Mouse (Mus musculus) gastrocnemius, adult 2 months (tissue): ENCODE data around the gene Tmem236. TPM values are rescaled to one million over a fixed set of nuclear protein-coding genes. Genes with fewer than 3 reads are reported as not detected.

Experiments used
- DNase-seq: peaks from one replicate; pipeline ENCODE4 v3.0.0; 2022
- H3K27ac ChIP-seq: fragments of 200-600 bp; 2 replicates; pipeline ENCODE4 v1.8.1; 2022; ENCODE audit warnings: mild to moderate bottlenecking
- H3K4me3 ChIP-seq: fragments of 200-600 bp; 2 replicates; pipeline ENCODE4 v1.8.1; 2022; ENCODE audit warnings: mild to moderate bottlenecking, moderate library complexity
- CTCF ChIP-seq: fragments of 200-600 bp; IDR thresholded peaks from 2 replicates; pipeline ENCODE4 v1.8.1; 2022; ENCODE audit warnings: antibody characterized with exemption, mild to moderate bottlenecking, moderate library complexity
- intact Hi-C: fragments of 180-260 bp; cut with DNase I; formaldehyde crosslinking; loops from one replicate; pipeline ENCODE4 v1.15.1; 2025
- total RNA-seq, 2 experiments: library from RNA; stranded (reverse); gene quantifications; 2 replicates each; pipeline ENCODE4 v1.2.3; 2021

The Tmem236 gene
- total RNA-seq, 2 experiments from 2014 or later: 0.15 to 0.17 TPM

GRCm38 (mm10) chr2:14204308-14204707 is 30.0 kb downstream of the Tmem236 start:
- intact Hi-C loops: no loop called here
- H3K4me3 ChIP-seq: no peak overlapping the region
- no peak for DNase-seq
- no peak for TF ChIP-seq CTCF
- H3K27ac ChIP-seq: no peak overlapping the region

- Histone ChIP-seq H3K4me3 (no peak overlapping the region), H3K27ac (no peak overlapping the region)
- DNase-seq: no peak
- intact Hi-C loops: no loop called here
- no peak for TF ChIP-seq CTCF
Observed at GRCm38 (mm10) chr2:14206798-14207197, 32.5 kb downstream of the Tmem236 start.

- no peak overlapping the region for H3K4me3 ChIP-seq
- intact Hi-C loops: no loop called here
- TF ChIP-seq CTCF: no peak
- no peak overlapping the region for H3K27ac ChIP-seq
- DNase-seq: no peak
Observed at GRCm38 (mm10) chr2:14210731-14211130, 36.4 kb downstream of the Tmem236 start.

- intact Hi-C loops: no loop called here
- DNase-seq: no peak
- no peak overlapping the region for H3K4me3 ChIP-seq
- TF ChIP-seq CTCF: no peak
- no peak overlapping the region for H3K27ac ChIP-seq
Observed at GRCm38 (mm10) chr2:14211606-14212005, 37.3 kb downstream of the Tmem236 start.

- Histone ChIP-seq H3K4me3 (no peak overlapping the region), H3K27ac (no peak overlapping the region)
- intact Hi-C loops: no loop called here
- no peak for DNase-seq
- no peak for TF ChIP-seq CTCF
Observed at GRCm38 (mm10) chr2:14214764-14215163, 40.4 kb downstream of the Tmem236 start.

GRCm38 (mm10) chr2:14216653-14217052 is 42.3 kb downstream of the Tmem236 start:
- intact Hi-C loops: no loop called here
- DNase-seq: no peak
- no peak for TF ChIP-seq CTCF
- no peak overlapping the region for H3K27ac ChIP-seq
- no peak overlapping the region for H3K4me3 ChIP-seq

GRCm38 (mm10) chr2:14218126-14218525 is 43.8 kb downstream of the Tmem236 start:
- no peak for DNase-seq
- intact Hi-C loops: no loop called here
- Histone ChIP-seq H3K27ac (no peak overlapping the region), H3K4me3 (no peak overlapping the region)
- peak; percentile 8; the same call in 1 of the 2 replicates for TF ChIP-seq CTCF

- Histone ChIP-seq H3K4me3 (no peak overlapping the region), H3K27ac (no peak overlapping the region)
- TF ChIP-seq CTCF: no peak
- DNase-seq: no peak
- intact Hi-C loops: no loop called here
Observed at GRCm38 (mm10) chr2:14224387-14224786, 50.1 kb downstream of the Tmem236 start.

GRCm38 (mm10) chr2:14228495-14228894 is 54.2 kb downstream of the Tmem236 start:
- no peak for DNase-seq
- H3K27ac ChIP-seq: no peak overlapping the region
- no peak for TF ChIP-seq CTCF
- H3K4me3 ChIP-seq: no peak overlapping the region
- intact Hi-C loops: no loop called here

GRCm38 (mm10) chr2:14229149-14229548 is 54.8 kb downstream of the Tmem236 start, which contains the start of gene Mrc1:
Mrc1 (plus strand) TSS chr2:14229392.
- no peak for TF ChIP-seq CTCF
- DNase-seq: no peak
- Histone ChIP-seq H3K27ac (peak within 1 kb of the TSS; percentile 40), H3K4me3 (peak within 1 kb of the TSS; percentile 47)
- intact Hi-C loops: no loop called here

GRCm38 (mm10) chr2:14229979-14230378 is 55.7 kb downstream of the Tmem236 start:
- intact Hi-C loops: no loop called here
- H3K27ac ChIP-seq: no peak overlapping the region; the same call in 1 of the 2 replicates
- H3K4me3 ChIP-seq: peak overlapping the region; percentile 47
- TF ChIP-seq CTCF: no peak
- DNase-seq: no peak

- no peak for DNase-seq
- Histone ChIP-seq H3K4me3 (0 out of 2 replicates have a peak overlapping the region, but pooled peaks have one; percentile 30), H3K27ac (no peak overlapping the region)
- intact Hi-C loops: no loop called here
- TF ChIP-seq CTCF: no peak
Observed at GRCm38 (mm10) chr2:14232897-14233296, 58.6 kb downstream of the Tmem236 start.

GRCm38 (mm10) chr2:14233983-14234382 is 59.7 kb downstream of the Tmem236 start:
- H3K4me3 ChIP-seq: peak overlapping the region; percentile 7; the same call in 1 of the 2 replicates
- no peak overlapping the region for H3K27ac ChIP-seq
- no peak for TF ChIP-seq CTCF
- intact Hi-C loops: no loop called here
- no peak for DNase-seq

GRCm38 (mm10) chr2:14235319-14235718 is 61.0 kb downstream of the Tmem236 start:
- Histone ChIP-seq H3K4me3 (no peak overlapping the region), H3K27ac (no peak overlapping the region)
- no peak for TF ChIP-seq CTCF
- intact Hi-C loops: no loop called here
- DNase-seq: no peak
